Mouse (Mus musculus) thymus, adult 2 months (tissue): ENCODE results near the gene Macrod1.

Experiments
- CTCF ChIP-seq: fragments of 200-500 bp; IDR thresholded peaks from 2 replicates; pipeline ENCODE4 v1.5.1; 2012; ENCODE audit warnings: mild to moderate bottlenecking, control low read depth, low read length, moderate library complexity, borderline replicate concordance; ENCODE audit not compliant: control insufficient read depth, poor library complexity, insufficient read depth; ENCODE audit errors: extremely low read depth
- POLR2A ChIP-seq: fragments of 200-500 bp; IDR thresholded peaks from 2 replicates; pipeline ENCODE4 v1.6.1; 2012; ENCODE audit warnings: mild to moderate bottlenecking, low read length, control low read depth, moderate library complexity; ENCODE audit not compliant: control insufficient read depth, poor library complexity, insufficient read depth; ENCODE audit errors: extremely low read depth

DNA sequence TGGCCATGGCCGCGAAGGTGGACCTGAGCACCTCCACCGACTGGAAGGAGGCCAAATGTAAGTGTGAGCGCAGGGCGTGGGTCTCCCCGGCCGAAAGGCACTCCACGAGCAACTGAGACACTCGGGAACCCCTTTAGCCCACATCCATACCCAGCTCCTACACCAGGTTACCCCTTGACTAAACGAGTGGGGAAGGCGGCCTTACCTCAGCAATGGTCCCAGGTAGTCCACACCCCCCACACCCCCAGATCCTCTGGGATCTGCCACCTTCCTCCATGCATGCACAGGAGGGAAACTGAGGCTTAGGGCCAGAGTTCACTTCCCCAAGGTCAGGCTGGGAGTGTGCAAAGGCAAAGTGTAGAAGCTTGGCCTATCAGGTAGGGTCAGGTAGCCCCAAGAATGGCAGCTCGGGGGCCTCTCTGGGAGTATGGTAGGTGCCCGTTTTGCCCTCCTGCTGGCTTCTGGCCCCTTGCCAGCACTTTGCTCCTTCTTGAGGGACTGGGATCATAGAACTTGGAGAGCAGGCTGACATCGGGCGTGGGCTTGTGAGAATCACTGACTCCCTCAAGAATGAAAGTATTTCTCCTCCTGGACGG, 614 bp downstream of the Macrod1 start:
- no peak for TF ChIP-seq POLR2A
- no peak for TF ChIP-seq CTCF
